Mouse (Mus musculus): ENCODE measurements around the gene Lacc1. TPM values are rescaled to one million over a fixed set of nuclear protein-coding genes. Genes with fewer than 3 reads are reported as not detected.

Gene Lacc1
- polyA plus RNA-seq, 1 experiment from 2014 or later = 6.9 TPM

Other genes with a start within 250 kb of the Lacc1 start
- 1.8 and 2.2 TPM in 2 replicates for gene Ccdc122, start 132 bp downstream of the Lacc1 start, polyA plus RNA-seq (2015; fragmentation: Nextera tagmentation; extraction: Ambion mirVana)
- gene Enox1, start 119.9 kb upstream of the Lacc1 start, polyA plus RNA-seq (2015; fragmentation: Nextera tagmentation; extraction: Ambion mirVana) = 2.3 and 2.5 TPM in 2 replicates